Mouse (Mus musculus) monocyte, adult 2 months (primary cell): ENCODE measurements at regions not wholly inside any gene's neighbourhood (a gene's known extent, or its start where the extent isn't known, plus 50 kb on each side); places are given as distances from the start of the nearest gene placed in this dataset.
A peak's percentile ranks its signal among the peaks of the same experiment; 100 is the strongest.

Source experiments
- DNase-seq, 2 experiments: peaks; one replicate each; pipeline ENCODE4 v3.0.0; 2022; ENCODE audit warnings: low spot score in 2 of 2, low read depth in 1 of 2

DNA sequence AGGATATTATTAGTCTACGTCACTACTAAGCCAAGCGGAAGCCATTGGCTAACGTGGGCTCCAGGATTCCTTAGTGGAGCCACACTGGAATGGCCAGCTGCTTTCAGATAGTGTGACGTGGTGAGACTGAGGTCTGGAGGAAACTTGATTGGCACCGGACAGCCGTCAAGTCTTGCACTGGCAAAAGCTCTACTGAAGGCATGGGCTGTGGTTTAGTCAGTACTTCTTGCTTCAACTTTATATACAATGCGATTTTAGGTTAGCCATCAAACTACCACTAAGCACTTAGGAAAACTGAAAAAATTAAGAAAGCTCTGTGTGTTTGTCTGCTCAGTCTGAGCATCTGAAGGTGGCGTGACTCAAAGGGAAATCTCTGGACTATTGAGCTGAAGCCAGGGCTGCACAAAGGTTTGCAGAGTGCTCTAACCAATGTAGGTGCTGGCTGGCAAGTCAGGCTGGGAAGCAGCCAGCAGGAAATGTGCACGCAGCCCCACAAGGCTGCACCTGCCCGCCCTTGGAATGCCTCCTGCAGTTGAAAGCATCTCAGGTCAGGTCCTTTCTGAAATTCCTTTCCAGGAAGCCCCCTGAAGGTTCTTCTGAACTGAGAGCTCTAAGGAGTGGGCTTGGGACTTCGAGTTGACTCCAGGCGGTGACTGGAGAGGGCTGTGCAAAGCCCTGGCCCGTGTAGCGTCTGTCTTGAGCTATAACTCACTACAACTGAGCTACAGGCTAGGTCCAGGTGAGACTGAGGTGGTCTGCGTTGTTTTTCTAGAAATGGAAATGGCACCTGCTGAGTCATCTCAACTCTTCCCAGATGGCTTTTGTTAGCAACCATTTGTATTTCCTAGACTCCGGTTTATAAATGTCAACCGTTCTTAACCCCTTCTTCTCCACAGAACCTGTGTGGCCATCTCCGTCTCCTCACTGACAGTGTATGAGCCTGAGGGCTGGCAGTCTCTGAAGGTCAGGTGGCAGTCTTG lies 172.2 kb upstream of the Id2 start:
- DNase-seq, result no peak

DNA sequence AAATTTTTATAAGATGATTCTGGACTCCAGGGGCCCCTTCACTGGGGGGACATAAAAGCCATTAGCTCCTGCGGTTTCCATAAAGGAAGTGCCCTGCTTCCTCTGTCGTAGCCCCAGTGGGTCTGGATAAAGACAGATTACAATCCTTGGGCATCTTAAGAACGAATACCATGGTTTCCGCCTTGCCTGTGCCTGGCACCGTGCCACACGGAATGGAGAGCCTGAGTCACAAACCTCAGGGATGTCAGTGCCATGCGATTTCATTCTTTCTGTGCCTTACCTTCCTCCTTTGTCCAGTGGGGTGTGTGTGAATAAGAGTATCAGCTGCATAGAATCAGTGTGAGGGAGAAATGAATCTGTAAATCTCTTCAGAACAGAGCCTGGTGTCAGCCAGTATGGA lies 171.4 kb upstream of the Id2 start:
- no peak for DNase-seq

DNA sequence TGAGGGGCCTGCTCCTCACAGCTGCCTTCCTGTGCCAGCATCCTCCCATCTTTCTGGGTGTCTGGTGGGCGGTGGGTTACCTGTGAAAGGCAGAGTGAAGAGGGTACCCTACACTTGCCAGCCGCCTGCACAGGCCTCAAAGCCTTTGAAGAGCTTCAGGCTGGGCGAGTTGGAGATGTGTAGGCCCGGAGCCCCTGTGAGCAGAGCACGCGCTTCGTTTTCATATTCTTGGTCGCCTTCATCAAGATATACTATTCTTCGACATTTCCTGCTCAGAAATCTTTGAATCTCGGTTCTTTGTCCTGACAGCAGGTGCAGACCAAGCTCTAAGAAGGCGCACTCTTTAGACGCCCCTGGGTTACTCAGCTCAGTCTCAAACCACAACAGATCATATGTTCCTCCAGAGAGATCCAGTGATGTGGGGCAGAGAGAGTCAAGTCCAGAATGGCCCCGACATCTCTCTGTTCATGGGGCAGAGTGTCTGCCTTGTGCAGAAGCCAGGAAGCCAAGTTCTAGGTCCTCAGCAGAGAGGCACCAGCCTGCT lies 170.7 kb upstream of the Id2 start:
- peak in 1 of 2 experiments; percentile 0 for DNase-seq

DNA sequence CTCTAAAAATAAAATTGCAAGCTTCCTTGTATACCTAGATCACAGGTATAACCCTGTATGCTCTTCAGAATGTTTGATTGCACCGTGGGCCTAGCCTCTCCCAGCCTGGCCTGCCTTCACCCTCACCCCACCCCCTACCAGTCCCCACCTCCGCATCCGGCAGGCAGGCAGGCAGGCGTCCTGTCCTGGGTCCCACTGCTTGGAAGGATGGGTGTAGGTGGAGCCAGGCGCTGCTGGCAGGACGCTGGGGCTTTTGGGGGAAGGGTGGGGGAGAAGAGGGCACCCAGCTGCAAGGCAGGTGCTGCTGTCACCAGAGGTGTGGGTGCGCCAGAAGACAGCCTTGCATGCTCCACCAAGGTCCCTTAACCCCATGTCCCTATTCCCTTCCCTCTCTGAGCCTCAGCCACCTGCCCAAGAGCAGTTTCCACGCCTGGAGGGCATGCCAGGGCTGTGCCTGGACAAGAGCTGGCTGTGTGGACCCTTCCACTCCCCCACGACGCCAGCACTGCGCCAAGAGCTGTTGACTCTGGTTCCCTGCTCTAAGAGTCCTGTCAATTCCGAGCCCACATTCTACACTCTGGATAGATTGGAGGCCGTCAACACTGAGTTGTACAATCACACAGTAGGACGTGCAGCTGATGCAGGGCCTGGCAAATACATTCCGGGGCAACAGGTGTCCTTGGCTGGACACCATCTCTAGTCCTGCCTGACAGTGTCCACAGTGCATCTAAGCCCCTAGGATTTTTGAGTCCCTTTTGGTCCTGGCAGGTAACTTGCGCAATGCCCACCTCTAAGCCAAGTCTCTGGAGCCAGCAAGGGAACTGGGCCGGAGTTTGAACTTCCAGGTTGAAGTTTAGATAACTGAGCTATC lies 170.0 kb upstream of the Id2 start:
- DNase-seq, result peak in 1 of 2 experiments; percentile 0

DNA sequence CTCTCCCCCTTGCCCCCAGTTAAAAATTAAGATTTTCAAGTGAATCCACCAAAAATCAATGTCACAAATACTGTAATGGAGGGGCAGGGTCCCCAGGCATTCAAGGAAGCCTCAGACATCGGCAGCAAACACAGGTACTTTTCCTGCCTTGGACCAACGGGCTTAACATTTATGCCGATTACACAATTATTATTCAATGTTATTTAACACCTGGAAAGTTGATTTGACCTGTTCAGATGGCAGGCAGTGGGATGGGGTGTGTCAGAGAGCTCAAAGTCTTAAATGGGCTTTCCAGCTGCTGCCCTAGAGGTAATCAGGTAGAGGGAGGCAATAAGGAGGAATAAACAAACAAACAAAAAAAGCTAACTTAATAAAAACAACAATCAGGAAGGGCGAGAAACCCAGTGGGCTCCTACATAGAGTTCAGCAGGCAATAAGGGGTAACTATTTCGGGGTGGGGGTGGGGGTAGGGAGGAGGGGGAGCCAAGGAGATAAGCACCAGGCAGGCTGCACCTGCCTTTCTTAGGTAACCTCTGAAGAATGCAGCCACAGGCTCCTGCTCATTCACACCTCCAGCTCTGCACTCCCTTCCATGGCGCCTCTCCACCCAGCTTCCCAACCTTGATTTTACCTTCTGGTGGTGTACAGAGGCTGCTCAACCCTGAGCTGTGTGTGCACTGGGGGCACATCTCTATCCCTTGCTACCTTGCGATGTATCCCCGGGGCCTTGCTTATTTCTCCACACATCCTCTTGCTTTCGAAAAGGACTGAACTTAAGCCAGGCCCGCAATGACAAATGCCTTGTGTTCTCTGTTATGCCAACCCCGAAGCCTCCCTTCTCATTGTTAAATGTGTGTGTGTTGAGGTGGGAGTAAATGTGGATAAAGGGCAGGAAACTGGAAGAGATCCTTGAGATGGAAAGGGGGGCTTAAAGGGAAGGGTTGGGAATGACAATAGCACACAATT lies 168.9 kb upstream of the Id2 start:
- peak in 1 of 2 experiments; percentile 0 for DNase-seq

DNA sequence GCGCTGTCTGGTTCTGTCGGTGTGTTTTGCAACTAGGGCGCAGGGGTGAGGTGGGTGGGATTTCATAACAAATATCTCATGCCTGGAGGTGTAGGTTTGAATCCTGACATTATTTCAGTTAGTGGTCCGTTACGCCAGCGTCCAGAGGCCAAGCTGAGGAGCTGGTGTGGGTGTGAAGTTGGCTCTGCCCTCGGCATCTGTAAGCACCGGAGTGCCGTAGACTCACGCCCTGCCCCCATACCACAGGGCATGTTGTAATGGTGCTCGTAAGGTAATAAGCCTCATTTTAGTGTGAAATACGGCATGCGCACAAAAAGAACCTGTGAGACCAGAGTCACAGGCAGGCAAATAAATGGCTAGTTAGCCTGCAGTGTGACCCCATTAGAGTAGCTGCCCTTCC lies 168.1 kb upstream of the Id2 start:
- no peak for DNase-seq

DNA sequence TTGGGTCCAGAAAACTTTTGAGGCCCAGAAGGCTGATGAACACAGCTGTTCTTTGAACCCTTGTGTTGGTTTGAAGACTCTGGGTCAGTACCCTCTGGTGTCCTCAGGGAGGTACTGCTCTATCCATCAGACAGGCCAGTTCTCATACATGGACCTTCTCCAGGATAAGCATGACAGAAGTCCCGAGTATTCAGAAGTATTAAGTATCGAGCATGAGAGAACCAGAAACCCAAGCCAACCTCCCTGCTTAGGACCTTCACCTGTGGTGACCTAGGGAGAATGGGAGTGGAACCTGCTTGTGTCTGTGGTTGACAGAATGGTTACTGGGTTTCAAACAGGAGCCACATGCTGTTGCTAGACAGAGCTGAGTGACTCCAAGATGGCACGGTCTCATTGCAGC lies 167.5 kb upstream of the Id2 start:
- DNase-seq, result no peak

DNA sequence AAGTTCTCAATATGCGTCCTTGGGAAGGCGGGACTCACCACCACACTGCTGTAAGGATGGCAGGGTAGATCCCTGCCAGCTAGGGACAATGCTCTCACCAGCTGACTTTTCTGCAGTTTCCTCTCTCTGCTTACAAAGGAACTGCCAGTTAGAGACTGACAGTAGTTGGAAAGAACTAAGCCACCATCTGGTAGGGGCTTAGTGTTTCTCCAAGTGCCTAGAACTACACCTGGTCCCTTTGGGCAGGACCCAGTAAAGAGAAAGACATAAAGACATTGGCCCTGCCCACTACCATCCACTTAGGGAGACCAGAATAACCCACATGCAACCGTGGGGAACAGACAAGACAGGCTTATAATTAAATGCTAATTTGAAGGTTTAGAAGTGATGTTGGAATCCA lies 165.5 kb upstream of the Id2 start:
- no peak for DNase-seq

DNA sequence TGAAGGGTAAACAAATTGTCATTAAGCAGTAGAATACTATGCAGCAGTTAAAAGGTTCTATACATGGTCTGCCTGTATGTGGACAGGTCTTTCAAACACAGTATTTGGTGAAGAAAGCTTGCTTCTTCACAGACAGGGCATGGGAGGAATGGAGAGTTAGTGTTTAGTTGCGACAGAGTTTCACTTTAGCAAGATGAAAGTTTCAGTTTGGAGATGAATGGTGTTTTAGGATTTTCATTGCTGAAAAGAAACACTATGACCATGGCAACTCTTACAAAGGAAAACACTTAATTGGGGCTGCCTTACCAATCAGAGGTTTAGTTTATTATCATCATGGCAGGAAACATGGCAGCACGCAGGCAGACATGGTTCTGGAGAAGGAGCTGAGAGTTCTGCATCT lies 162.2 kb upstream of the Id2 start:
- no peak for DNase-seq

DNA sequence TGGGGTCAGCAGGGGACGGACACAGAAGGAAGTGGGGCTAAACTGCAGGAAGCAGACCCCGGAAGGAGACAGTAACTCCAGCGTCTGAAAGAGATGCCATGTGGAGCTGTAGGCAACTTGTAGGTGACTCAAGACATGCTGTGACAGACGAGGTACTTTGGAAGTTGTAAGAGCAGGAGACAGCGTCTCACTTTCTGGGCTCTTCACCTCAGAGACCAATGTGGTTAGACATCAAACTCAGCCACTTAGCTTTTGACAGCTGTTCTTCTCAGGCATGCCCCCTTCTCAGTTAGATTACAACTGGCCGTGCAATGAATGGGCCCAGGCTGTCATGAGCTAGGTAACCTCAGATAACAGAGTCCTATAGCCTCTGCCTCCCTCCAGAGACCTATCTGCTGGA lies 159.3 kb upstream of the Id2 start:
- DNase-seq, result no peak

DNA sequence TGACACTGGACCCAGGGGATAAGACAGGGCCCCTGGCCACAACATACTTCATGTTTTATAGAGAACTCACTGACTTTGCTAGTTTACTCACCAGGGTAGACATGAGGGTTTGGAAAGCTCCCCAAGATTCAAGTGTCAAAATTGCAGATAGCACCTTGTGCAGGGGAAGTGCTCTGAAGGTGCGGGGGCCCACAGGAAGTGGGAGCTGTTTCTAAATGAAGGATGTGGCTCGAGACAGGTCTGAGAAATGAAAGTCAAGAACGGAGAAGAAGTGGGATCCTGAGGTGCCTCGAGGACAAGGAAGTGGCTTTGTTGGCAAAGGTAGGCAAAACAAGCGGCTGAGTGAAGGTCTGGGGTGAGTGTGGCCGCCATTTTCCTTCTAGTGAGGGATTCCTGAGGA lies 157.8 kb upstream of the Id2 start:
- no peak for DNase-seq

DNA sequence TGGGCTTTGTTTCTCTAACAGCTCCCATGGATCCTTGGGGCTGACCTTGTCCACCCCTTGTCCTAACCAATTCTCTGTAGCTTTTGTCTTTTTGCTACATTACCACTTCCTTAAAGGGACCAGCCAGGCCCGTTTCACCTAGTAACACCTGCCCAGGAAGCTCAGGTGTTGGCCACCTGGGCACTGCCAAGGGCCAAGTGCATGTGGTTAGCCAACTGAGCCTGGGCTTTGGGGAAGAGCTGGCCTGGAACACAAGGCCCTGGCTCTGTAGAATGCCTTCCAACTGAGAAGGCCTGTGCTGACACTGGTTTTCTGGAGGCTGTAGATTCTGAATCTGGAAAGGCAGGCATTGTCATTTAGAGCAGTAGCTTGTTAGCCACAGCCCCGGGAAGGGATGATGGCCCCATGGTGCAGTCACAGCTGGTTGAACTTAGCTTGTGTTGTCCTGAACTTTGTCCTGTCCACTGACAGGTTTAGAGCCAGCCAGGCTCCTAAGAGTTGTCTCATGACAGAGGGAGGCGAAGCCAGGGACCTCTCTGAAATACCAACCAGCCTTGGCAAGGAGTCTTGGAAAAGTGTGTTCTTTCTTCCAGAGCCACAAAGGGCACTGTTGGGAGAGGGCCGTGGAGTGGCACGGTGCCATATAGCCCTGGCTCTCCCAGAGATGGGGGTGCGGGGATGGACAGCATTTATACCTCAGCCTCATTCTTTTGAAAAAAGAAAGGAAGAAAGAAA lies 156.0 kb upstream of the Id2 start:
- DNase-seq, result no peak

DNA sequence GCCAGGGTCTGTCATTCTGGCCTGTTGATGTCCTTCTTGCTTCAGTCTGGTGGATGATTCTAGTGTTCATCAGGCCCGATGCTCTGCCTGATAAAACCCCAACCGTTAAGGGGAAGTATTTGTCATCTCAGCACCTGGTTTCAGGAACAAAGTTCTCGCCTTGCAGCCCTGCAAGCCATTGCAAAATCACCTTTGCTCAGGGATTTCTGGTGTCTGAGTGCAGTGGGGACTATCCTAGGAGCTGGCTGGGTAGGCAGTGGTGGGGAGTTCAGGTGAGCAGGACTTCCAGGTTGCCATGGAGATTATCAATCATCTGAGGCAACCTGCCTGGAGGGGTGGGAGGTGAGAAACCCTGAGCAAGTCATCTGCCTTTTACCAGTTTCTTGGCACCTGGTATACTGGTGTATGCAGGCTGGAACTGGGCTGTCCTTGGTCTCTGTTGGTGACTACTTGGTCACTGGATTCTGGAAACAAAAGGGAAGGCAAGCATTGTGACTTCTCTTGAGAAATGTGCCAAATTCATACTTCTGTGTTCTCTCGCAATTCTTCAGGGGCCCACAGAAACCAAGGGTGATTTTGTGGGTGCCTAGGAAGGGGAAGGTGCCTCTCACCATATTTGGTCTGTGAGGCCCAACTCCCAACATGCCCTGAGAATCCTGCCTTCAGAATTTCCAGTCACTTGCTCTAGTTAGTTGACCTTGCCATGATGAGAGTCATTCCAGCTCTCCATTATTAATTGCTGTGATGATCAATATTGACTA lies 154.7 kb upstream of the Id2 start:
- DNase-seq, result peak in 1 of 2 experiments; percentile 37

DNA sequence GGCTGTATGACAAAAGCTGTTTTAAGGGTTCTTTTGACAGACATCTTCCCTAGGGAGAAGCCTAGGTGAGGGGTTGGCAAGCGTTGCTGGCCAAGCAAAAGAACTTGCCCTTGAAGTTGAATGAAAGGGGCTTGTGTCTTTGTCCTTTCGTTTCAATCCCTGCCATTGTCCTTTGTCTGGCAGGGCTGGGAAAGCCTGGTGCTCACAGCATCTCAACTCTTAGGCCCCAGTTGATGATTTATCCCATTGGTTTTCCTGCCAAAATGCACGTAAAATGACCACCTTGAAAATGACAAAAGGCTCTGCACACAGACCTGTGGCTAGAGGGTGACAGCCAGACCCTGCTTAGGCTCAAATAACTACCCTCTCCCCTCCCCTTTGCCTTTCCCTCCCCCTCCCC lies 153.9 kb upstream of the Id2 start:
- DNase-seq, result no peak

DNA sequence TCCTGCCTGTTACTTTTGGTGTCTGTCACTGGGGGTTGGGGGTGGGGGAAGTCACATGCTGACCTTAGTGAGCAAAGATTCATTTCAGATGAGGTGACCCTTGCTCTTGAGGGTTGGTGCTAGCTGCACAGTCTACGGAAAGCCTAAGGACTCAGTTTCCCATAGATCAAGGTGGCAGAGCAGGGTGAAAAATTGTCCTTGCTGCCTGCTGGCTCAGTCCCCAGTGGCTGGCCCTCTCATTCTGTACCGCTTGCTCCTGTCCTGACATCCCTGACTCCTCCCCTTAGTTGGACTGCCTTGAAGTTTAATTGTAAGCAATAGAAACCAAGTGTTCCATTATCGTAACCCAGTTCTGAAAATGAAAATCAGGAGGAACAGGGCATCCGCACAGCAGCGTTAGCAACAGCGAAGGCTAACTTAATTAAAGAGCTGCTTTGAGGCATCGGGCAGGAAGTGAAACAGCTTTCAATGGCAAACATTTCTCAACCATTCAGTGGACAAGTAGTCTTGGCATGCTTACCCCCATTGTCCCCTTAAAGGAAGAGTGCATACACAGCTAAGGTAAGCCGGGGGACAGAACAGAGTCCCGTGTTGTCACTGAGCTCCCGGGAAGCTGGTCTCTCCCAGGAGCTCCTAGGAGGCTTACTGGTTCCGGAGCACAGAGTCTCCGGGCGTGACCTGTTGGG lies 151.9 kb upstream of the Id2 start:
- DNase-seq, result peak in 1 of 2 experiments; percentile 30

DNA sequence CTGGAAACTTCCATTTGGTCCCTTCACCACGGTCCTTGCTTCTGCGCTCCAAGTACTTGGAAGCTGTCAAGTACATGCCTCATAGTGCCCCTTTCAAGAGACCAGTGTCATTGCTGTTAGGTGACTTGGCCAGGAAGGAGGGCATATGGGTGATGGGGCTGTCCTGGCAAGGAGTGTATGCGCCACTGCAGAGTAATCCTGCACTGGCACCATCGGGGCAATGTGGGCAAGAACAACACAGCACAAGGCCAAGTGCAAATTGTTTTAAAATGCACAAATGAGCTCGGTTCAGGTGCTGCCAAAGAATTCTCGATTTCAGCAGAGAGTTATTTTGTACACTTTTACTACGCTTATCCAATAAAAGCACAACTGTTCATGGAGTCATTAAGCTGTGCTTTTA lies 149.6 kb upstream of the Id2 start:
- no peak for DNase-seq

DNA sequence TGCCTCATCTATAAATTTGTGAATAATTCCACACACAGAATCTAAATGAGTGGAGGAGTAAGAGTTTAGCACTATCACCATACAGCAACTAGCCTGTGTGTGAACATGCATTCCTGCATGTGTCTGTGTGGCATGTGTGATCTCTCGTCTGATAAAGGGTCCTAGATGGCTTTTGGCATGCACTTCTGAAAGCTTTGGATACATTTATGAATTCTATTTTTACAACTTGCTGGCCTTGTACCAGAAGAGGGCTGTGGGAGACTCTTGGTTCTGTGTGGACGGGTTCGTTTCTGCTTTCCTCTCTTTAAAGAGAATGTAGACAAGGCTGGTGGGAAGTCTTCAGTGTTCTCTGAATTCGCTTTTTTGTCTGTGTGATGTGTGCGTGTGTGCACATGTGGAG lies 148.7 kb upstream of the Id2 start:
- no peak for DNase-seq

DNA sequence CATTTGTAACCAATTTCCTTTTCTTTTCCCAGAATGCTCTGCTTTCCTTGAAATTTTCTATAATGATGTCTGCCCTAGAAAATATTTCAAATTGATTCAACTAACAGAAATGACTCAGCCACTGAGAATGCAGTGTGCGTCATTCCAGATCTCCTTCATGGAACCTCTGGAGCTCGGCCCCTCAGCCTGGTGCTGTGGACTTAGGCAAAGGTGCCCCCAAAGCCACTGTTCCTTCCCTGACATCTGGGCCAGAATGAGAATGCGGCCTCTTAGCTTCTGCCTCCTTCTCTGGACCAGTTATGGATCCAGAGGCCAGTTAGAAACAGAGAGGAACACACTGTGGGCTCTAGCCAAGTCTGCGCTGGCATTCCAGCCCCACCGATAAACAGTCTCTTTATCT lies 148.3 kb upstream of the Id2 start:
- DNase-seq, result no peak

DNA sequence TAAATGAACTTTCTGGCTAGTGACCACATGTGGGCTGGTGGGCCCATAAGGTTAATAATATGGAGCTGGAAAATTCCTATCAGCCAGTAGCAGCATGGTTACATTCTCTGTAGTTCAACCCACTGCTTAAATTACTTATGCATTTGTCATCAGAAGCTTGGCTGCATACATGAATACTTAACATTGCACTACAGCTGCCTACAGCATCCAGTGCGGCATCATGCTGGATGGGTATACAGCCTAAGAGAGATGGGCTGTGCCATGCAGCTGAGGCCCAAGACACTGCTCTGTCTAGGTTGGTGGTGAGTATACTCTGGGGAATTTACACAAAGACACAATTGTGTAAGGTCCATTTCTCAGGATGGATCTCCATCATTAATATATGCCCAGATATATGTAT lies 147.7 kb upstream of the Id2 start:
- no peak for DNase-seq
